Mouse (Mus musculus) liver, embryonic 14.5 days (tissue): ENCODE measurements around the gene Aph1a.

Experiments used
- CTCF ChIP-seq: IDR thresholded peaks from 2 replicates; pipeline ENCODE4 v1.5.1; 2016; ENCODE audit warnings: antibody characterized with exemption, low read depth, control low read depth
- EP300 ChIP-seq: IDR thresholded peaks from 2 replicates; pipeline ENCODE4 v1.6.1; 2016; ENCODE audit warnings: antibody characterized with exemption, low read depth

DNA sequence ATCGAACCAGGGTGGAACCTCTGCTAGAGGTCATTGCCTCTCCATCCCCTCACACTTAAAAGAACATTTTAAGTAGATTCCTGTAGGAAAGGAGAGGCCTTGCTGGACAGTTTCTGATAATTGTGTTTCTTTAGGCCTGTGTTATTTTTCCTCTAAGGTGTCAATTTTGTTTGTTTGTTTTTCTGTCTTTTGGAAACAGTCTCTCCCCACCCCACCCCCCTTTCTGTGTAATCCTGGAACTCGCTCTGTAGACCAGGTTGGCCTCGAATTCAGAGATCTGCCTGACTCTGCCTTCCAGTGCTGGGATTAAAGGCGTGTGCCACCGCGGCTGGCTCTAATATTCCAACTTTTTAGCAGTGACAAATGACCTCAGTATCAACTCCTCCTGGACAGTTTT, 34.5 kb downstream of the Aph1a start:
- TF ChIP-seq CTCF = no peak
- no peak for TF ChIP-seq EP300
